Mouse (Mus musculus): ENCODE results near the gene Aagab.

The Aagab gene

DNA sequence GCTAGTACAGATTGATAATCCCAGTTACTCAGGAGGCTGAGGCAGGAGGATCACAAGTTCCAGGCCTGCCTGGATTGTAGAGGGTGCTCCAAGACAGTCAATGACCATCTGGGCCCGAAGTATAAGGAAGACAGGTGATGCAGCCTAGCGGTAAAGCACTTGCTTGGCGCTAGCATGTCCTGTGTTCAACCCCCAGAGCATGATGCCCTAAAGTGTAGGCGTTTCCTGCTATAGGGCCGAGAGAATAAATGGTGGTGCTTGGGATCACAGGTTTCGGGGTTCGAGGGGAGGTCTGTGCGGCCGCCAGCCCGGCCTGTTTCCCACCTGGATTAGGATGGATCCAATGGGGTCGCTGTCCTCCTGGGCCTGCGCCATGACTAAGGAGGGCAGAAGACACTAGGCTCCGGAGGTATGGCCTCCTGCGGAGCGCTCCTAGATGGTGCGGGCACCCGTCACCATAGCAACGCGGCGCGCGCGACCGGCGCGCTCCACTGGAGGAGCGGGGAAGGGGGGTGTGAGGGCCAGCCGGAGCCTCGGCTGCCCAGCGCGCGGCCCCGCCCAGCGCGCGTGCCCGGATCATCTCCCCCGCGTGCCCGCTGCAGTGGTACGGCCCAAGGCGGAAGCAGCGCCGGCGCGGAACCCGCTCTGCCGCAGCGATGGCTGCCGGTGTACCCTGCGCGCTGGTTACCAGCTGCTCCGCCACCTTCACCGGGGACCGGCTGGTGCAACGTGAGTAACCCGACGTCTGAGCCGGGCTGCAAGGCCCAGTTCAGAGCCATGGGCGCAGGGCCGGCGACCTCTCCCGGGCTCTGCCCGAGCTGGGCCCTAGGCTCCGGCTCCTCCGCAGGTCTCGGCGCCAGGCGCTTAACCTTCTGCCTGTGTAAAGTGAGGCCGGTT is at the start of gene Aagab, which contains the start of gene Iqch:
TSS of gene Aagab (plus strand) at position 618 of the 897 bp plus-strand sequence.
TSS of gene Iqch (minus strand) at position 451 of the 897 bp plus-strand sequence.
- in situ Hi-C loops (cut with MboI, MseI) = no loop called here

DNA sequence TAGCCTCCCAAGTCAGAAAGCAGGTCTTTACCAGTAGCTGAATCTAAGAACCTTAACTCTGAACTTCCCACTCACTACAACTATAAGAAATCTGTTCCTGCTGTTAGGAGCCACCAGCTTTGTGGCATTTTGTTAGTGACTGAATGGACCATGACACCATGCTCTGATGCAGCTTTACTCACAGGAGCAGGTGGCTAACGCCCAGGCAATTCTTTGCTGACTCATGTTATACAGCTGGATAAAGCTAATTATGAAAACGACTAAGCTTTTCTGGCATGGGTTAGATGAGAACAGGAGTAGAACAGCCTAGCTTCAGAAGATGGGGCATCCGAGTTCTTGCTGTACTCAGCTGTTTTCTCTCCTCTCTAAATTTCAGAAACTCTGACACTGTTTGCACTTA is 48.8 kb upstream of the Aagab start:
- in situ Hi-C loops (cut with MboI, MseI) = no loop called here

DNA sequence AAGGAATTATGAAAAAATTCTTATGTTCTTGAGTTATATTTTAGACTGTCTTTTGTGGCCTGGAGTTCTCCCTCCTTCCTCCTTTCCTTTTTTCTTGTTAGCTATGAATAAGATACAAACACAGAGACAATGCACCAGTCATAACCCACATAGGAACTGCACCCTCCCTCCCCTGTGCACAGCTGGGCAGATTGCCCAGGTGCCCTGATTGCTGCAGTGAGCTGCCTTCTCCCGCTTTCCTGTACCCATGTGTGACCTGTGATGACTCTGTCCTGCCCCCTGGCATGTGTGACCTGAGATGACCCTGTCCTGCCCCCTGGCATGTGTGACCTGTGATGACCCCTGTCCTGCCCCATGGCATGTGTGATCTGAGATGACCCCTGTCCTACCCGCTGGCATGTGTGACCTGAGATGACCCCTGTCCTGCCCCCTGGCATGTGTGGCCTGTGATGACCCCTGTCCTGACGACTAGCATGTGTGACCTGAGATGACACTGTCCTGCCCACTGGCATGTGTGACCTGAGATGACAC is 46.9 kb upstream of the Aagab start:
- in situ Hi-C loops (cut with MboI, MseI) = no loop called here

DNA sequence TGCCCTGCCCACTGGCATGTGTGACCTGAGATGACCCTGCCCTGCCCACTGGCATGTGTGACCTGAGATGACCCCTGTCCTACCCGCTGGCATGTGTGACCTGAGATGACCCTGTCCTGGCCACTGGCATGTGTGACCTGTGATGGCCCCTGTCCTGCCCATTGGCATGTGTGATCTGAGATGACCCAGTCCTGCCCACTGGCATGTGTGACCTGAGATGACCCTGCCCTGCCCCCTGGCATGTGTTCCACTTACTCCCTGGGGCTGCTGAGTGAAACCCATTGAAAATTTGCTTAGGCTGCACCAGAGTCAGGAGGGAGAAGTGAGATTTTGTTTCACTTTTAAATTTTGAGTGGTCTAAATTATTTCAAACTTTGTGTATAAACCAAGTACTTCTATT is 46.1 kb upstream of the Aagab start:
- in situ Hi-C loops (cut with MboI, MseI) = no loop called here

DNA sequence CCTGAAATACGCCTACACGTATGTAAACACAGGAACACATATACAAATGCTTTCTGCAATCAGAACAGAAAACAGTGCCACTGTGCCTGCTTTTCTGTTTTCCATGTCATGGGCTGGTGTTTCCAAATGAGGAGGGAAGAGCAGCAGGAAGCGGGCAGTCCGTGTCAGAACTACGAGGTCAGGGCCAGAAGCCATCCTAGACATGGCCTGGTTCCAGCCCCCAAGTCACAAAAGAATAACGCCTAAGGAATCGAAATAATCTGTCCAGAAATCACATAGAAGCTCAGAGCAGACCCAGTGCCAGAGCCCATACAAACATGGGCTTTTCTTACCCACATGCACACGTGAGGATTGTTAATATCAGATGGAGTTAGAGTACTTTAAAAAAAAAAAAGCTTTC is 45.5 kb upstream of the Aagab start:
- in situ Hi-C loops (cut with MboI, MseI) = no loop called here

GRCm38 (mm10) chr9:63561931-63562330 is 40.5 kb upstream of the Aagab start:
- in situ Hi-C loops (cut with MboI, MseI) = no loop called here

DNA sequence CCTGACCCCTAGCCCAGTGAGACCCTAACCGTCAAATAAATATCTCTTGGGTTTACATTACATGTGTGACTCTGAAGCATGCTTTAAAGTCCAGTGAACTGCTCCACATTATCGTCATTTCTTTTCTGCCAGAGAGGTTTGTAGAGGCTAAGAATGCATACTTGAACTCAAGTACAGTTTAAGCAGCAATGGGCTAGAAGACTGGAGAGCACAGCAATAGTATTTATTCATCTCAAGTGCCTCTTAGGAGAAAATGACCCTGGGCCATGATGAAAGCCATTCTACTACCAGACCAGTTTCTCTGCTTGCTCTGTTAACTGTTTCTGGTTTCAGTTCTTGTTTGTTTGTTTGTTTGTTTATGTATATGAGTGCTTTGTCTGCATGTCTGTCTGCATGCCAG is 39.0 kb upstream of the Aagab start:
- in situ Hi-C loops (cut with MboI, MseI) = no loop called here

DNA sequence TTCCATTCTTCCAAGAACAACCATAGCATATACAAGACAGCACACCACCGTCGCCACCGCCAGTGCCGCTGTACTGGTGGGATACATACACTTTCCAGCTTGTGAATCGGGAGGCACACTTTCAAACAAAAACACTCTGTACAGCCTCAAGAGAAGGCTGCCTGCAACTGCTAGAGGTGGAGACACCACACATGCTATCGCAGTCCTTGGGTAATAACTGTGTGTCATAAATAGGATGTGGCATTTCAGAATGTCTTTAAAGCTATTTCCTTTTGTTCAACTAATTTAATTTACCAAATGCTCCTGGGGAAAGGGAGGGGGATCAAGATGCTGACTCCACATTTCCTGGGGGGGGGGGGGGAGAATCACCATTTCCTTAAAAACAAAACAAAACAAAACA is 34.1 kb upstream of the Aagab start:
- in situ Hi-C loops (cut with MboI, MseI) = no loop called here

GRCm38 (mm10) chr9:63568808-63569207 is 33.7 kb upstream of the Aagab start:
- in situ Hi-C loops (cut with MboI, MseI) = no loop called here

- in situ Hi-C loops (cut with MboI, MseI) = no loop called here
Measured at GRCm38 (mm10) chr9:63571895-63572294, 30.6 kb upstream of the Aagab start.

GRCm38 (mm10) chr9:63572874-63573273 is 29.6 kb upstream of the Aagab start:
- in situ Hi-C loops (cut with MboI, MseI) = no loop called here

- in situ Hi-C loops (cut with MboI, MseI) = no loop called here
Measured at GRCm38 (mm10) chr9:63577469-63577868, 25.0 kb upstream of the Aagab start.

GRCm38 (mm10) chr9:63579644-63580043 is 22.8 kb upstream of the Aagab start:
- in situ Hi-C loops (cut with MboI, MseI) = loop anchor here (10.0 kb wide), 1 partner anchor 1805 kb away; no protein-coding TSS in a partner anchor

- in situ Hi-C loops (cut with MboI, MseI) = loop anchor here (10.0 kb wide), 1 partner anchor 1805 kb away; no protein-coding TSS in a partner anchor
Measured at GRCm38 (mm10) chr9:63580046-63580445, 22.4 kb upstream of the Aagab start.

DNA sequence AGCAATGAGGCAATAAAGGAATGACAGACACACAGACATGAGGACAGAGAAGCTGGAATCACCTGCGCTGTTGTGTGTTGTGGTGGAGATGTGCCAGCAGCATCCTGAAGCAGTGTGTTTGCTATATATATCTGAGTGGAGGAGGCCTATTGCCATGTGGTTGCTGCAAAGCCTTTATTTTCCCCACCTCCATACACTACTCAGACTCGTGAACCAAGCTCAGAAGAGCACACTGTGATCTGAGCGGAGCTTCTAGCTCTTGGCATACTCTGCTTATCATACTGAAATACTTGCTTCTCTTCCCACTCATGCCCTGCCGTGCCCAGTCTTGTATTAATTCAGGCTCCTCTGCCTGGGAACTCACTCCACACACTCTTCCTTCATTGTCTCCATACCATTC is 20.7 kb upstream of the Aagab start:
- in situ Hi-C loops (cut with MboI, MseI) = loop anchor here (10.0 kb wide), 1 partner anchor 1803 kb away; no protein-coding TSS in a partner anchor

DNA sequence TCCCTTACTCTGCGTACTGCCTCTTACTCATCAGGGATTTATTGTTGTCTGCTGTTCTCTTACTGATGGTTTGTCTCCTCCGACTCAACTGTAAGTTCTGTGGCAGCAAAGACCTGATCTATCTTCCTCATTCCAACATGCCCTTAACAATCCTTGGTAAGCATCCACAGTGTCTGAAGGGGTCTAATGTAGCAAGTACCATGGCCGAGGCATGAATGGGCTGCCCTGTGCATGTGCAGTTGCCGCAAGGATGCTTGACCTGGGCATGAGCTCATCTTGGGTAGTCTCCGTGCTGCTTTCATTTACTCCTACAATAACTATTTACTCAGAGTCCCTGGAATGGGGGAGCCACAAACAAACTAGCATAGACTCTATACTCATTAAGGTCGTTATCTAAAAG is 17.2 kb upstream of the Aagab start:
- in situ Hi-C loops (cut with MboI, MseI) = loop anchor here (10.0 kb wide), 1 partner anchor 1800 kb away; no protein-coding TSS in a partner anchor

DNA sequence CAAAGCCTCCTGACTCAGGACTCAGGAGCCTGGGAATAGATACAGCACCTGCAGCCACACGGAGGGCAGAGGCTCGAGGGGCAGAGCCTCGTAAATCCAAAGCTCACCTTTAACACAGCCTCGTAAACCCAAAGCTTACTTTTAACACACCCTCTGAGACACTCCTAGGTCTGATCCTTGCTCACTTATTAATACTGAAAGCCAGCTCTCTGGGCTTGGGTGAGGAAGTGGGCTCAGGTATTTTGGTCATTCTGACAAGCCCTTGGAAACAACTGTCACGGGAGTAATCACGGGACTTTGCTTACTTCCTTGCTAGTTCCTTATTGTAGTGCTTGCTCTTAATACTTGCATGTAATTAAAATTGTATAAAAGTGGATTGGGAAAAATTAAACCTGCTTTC is 13.3 kb upstream of the Aagab start:
- in situ Hi-C loops (cut with MboI, MseI) = loop anchor here (10.0 kb wide), 1 partner anchor 1796 kb away; no protein-coding TSS in a partner anchor

DNA sequence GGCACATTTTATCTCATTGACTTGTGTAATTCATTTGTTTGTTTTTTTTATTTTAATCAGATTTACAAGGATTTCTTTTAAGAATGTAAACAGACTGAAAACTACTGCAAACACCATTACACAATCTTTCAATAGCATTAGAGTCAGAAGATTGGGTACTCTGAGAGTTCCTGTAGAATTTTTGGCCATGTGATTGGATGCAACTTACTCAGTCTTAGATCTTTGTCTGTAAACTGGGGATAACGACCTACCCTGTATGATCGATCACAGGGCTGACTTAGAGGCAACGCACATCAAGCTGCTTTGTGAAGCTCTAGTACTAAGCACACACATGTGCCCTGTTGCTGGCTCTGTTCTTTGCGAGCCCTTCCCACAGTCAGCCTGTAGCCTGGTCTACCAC is 11.9 kb upstream of the Aagab start:
- in situ Hi-C loops (cut with MboI, MseI) = no loop called here

- in situ Hi-C loops (cut with MboI, MseI) = no loop called here
Measured at GRCm38 (mm10) chr9:63591661-63592256, 10.7 kb upstream of the Aagab start.

DNA sequence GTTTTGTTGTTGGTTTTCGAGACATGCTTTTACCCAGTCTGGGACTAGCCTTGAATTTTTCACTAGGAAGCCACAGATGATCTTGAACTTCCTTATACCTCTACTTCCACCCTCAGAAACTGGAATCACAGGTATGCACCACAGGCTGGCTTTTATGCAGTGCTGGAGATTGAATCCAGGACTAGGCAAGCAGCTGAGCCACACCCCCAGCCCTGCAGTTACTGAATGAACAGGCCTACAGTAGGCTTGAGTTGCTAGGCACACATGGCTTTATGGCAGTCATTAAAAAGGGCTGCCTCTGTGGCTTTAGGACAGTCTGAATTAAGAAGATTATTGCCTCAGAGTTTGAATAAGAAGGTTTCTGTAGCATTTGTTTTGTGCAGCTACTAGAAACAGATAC is 7.4 kb upstream of the Aagab start:
- in situ Hi-C loops (cut with MboI, MseI) = no loop called here

DNA sequence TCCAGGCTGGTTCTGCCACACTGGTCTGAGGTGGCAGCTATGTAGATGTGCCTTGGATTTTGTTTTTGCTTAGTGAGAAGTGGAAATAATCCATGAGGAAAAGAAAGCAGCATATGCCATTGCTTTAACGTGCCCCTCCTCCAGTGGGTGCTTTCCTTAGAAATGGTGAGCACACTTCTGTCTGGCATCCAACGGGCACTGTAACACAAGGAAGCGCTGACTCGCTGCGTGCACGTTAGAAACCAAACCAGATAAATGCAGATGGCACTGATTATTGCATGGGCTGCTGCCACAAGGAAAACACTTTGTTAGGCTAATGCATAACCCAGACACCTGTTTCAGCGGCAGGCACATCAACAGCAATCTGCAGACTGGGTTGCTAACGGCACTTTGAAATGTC is 6.8 kb upstream of the Aagab start:
- in situ Hi-C loops (cut with MboI, MseI) = no loop called here

- in situ Hi-C loops (cut with MboI, MseI) = no loop called here
Measured at GRCm38 (mm10) chr9:63596660-63597059, 5.8 kb upstream of the Aagab start.
